Mouse (Mus musculus) lung, adult 2 months (tissue): ENCODE results near the gene Anapc2. TPM values are rescaled to one million over a fixed set of nuclear protein-coding genes. Genes with fewer than 3 reads are reported as not detected.
A peak's percentile ranks its signal among the peaks of the same experiment; 100 is the strongest.

Source experiments
- DNase-seq: peaks from one replicate; pipeline ENCODE4 v3.0.0; 2022
- H3K4me1 ChIP-seq: fragments of 200-500 bp; 2 replicates; pipeline ENCODE4 v1.6.1; 2011; ENCODE audit warnings: low read length; ENCODE audit not compliant: control insufficient read depth, insufficient read depth
- H3K4me3 ChIP-seq: fragments of 200-500 bp; replicated peaks from 2 replicates; pipeline ENCODE3; 2011; ENCODE audit warnings: low read depth, mild to moderate bottlenecking, control low read depth, low read length; ENCODE audit errors: extremely low read depth
- CTCF ChIP-seq: fragments of 200-500 bp; IDR thresholded peaks from 2 replicates; pipeline ENCODE4 v1.5.1; 2011; ENCODE audit warnings: mild to moderate bottlenecking, low read length, control low read depth; ENCODE audit not compliant: insufficient read depth
- POLR2A ChIP-seq: fragments of 200-500 bp; IDR thresholded peaks from 2 replicates; pipeline ENCODE4 v1.6.1; 2011; ENCODE audit warnings: low read depth, mild to moderate bottlenecking, control low read depth, low read length, borderline replicate concordance; ENCODE audit errors: extremely low read depth
- WGBS: fragments of 180-500 bp; shearing (Covaris S2); methylation state at CpG from one replicate; pipeline ENCODE4 v1.1.7; 2018; 5-methylcytosine and 5-hydroxymethylcytosine counted together
- polyA plus RNA-seq: library from polyadenylated mRNA; depleted of rRNA; stranded (reverse); fragments of >200 nt; gene quantifications from 2 replicates; pipeline ENCODE4 v1.2.3, GENCODE M21; 2012

Anapc2 gene
- polyA plus RNA-seq, 1 experiment, result 133 TPM

DNA sequence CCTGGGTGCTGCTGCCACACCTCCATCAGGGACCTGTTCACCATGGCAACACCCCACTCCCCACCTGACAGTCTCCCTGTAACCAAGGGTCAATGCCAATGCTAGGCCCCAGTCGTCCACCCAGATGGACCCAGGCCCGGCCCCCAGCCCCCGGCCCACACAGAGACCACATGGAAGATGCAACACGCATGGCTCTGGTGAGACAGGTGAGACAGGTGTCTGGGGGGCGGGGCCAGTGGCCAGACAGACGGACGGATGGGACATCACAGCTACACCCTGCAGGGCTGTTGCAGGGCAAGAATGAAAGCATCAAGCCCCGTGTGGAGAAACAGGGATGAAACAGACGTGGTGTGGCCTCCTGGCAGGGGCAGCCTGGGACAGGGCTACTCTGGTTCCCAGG lies 21.4 kb downstream of the Anapc2 start:
- no peak for DNase-seq
- H3K4me1 ChIP-seq, result peaks cover 6% of the 10 kb centered on the region; the same call in 1 of the 2 replicates
- no peak overlapping the region for H3K4me3 ChIP-seq
- 71% methylated on average over 9 of the region's 9 CpGs for WGBS
- no peak for TF ChIP-seq CTCF
- no peak for TF ChIP-seq POLR2A

DNA sequence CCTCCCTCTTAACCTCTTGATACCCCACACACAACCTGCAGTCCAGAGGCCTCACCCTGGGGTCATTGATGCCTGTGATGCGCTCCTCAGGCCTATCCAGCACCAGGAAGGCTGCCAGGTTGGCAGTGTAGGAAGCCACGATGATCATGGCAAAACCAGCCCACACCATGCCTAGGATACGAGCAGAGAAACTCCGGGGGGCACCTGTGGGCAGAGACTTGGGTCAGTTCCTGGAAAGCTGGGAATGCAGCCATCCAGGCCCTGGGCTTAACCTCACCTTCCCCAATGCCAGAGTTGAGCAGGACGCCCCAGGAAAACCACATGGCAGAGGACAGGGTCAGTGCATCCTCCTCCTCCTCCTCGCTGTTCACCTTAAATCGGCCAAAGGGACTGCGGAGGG lies 24.8 kb downstream of the Anapc2 start:
- TF ChIP-seq POLR2A, result no peak
- no peak for TF ChIP-seq CTCF
- 75% methylated on average over 8 of the region's 8 CpGs for WGBS
- H3K4me1 ChIP-seq, result no peaks in the 10 kb centered on the region
- H3K4me3 ChIP-seq, result no peak overlapping the region
- DNase-seq, result no peak

DNA sequence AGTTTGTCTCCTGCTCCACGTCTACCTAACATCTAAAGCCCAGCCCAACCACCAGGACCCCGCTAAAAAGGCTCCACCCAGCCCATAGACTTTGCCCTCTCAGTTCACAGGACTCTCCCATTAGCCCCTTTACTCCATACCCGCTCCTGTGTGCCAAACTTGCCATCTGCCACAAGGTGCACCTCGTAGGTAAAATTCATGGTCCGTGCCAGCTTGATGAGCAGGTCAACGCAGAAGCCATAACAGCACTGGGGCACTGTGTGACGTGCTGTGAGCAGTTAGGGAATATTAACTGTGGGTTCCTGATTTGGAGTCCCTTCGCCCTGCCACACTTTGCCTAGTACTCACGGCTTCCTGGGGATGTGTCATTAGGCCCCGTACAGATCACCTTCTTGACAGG lies 25.8 kb downstream of the Anapc2 start:
- TF ChIP-seq POLR2A (no peak), CTCF (no peak)
- DNase-seq, result no peak
- H3K4me3 ChIP-seq, result no peak overlapping the region
- WGBS, result 73% methylated on average over 10 of the region's 10 CpGs
- no peaks in the 10 kb centered on the region for H3K4me1 ChIP-seq

DNA sequence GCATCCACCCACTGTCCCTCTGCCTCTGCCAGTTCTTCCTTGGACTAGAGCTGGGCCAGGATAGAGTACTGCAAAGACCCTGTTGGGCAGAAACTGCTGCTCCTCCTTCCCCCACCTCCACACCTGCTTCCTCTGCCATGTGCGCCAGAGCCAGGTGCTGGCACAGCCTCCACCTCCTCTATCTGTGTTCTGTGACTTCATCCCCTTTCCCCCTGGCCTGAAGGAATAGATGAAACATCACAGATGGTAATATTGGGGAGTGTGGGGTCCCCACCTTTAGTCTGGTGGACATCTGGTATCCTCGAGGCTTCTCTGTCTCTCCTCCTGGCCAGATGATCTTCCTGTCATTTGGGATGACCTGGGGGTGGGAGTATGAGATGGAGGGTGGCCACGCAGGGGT lies 31.2 kb downstream of the Anapc2 start:
- DNase-seq, result no peak
- H3K4me1 ChIP-seq, result 0 out of 2 replicates have a peak, but pooled peaks cover 3% of the 10 kb centered on the region
- WGBS, result 64% methylated on average over 3 of the region's 3 CpGs
- H3K4me3 ChIP-seq, result no peak overlapping the region
- TF ChIP-seq POLR2A (no peak), CTCF (no peak)

DNA sequence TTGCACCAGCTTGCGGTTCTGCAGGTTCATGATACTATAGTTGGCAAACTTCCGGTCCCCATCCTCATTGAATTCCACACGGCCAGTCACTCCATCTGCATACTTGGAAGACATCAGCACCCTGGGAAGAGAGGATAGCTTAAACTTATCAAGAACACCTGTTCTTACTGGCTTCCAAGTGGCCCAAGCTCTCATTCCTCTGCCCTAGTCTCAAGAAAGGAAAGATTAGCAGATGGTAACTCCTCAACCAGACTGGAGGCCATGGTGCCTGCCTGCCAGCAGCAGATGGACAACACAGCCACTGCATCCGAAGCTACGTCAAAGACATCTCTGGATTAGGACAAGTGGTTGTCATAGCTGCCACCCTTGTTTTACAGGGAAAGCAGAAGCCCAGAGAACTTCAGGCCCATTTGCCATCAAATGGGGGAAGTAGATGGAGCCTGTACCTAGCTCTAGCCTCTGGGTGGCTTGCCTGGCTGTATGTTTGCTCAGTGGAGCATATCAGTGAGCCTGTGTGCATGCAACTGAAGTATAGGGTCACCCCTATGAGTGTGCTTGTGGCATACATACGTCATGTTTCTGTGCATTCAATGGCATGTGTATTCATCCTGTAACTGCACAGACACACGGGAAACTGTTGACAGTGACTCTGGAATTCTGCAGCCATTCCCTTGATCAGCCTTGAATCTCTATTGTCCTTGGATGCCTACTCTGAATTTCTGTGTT lies 31.8 kb downstream of the Anapc2 start:
- DNase-seq, result no peak
- Histone ChIP-seq H3K4me1 (0 out of 2 replicates have a peak, but pooled peaks cover 3% of the 10 kb centered on the region), H3K4me3 (no peak overlapping the region)
- 66% methylated on average over 7 of the region's 7 CpGs for WGBS
- TF ChIP-seq CTCF, result no peak
- no peak for TF ChIP-seq POLR2A

DNA sequence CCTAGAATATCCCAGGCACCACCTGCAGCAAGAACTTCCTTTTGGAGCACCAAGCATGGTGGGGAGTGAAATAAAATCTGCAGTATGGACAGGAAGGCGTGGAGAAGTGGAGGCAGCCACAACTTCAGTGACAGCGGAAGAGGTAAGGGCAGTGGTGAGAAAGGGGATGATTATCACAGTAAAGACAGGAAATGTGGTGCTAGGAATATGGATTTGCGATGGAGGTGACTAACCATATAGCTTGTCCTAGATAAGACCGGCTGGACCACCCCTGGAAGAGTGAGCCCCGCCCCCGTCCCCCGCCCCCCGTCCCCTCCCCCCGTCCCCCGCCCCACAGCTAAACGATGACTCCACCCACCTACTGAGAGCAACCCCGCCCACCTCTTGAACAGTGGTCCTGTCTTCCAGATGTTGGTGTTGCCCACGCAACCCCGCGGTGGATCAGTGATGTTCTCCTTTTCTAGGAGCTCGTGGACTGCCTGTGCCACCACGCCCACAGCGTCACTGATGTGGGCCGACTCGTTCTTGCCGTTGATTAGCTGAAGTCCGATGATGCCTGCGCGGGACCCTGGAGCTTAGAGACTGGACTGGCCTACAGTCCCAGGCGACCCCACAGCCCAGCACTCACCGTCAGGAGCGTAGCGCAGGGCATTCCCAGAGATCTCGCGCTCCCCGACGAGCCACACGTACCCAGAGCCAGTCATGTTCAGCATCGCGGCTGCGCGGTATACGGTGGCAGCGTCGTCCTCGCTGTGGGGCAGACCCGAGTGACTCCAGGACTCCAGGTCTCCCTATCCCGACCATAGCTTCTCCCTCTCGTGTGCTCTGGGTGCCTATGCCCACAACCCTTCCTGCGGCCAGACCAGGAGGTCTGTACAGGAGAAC lies 32.6 kb downstream of the Anapc2 start:
- no peak for DNase-seq
- Histone ChIP-seq H3K4me1 (0 out of 2 replicates have a peak, but pooled peaks cover 3% of the 10 kb centered on the region), H3K4me3 (peak overlapping the region; percentile 12)
- 2% methylated on average over 45 of the region's 45 CpGs for WGBS
- TF ChIP-seq CTCF (no peak), POLR2A (no peak)

DNA sequence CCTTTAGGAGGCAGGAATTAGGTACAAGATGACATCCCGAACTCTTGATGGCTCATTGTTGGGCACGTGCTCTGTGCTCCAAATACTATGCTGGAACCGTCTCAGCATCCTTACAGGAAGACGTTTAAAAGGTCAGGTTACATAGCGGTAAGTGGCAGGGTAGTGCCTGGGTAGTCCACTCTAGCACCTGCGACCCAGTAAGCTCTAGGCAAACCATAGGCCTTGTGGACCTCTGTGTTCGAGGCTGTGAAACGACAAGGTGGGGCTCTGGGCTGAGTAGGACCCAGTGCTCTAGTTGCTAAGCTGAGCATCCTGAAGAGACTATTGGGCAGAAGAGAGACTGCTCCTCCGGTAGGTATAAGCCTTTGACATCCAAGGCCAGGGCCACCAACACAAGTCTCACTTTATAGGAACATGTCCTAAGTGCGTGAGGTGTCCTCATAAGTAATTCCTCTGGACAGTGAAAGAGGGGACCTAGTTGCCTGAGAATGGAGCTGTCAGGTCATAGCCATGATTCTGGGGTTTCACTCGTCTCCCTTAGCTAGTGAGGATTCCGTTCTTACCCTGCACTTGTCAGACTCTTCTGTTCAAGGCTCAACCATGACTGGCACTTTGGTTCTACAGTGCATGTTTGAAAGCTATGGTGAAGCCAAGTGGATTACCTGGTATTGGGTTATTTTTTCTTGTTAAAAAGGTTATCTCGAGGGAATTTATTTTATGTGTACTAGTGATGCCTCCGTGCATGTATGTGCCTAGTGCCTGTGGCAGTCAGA lies 33.5 kb downstream of the Anapc2 start:
- DNase-seq, result no peak
- TF ChIP-seq POLR2A (no peak), CTCF (no peak)
- H3K4me3 ChIP-seq, result no peak overlapping the region
- WGBS, result 48% methylated on average over 14 of the region's 14 CpGs
- H3K4me1 ChIP-seq, result 0 out of 2 replicates have a peak, but pooled peaks cover 3% of the 10 kb centered on the region

DNA sequence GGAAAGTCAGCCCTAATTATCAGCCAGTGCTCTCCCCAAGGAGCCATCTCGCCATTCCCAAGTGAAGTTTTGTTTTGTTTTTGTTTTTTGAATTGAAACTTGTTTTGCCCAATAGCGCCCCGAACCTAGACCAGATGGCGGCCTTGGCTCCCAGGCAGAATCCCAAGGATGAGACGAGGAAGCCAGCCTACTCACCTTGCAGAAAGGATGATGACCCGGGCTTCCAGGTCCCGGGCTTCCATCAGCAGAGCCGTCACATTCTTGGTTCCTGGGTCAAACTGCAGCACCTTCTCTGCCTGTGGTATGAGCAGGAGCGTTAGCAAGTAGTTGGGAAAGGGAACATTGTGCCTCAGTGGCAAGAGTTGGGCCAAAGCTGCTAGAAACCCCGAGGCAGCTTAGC lies 37.9 kb downstream of the Anapc2 start:
- Histone ChIP-seq H3K4me3 (no peak overlapping the region), H3K4me1 (0 out of 2 replicates have a peak, but pooled peaks cover 1% of the 10 kb centered on the region)
- DNase-seq, result no peak
- WGBS, result 52% methylated on average over 10 of the region's 10 CpGs
- no peak for TF ChIP-seq CTCF
- TF ChIP-seq POLR2A, result no peak

DNA sequence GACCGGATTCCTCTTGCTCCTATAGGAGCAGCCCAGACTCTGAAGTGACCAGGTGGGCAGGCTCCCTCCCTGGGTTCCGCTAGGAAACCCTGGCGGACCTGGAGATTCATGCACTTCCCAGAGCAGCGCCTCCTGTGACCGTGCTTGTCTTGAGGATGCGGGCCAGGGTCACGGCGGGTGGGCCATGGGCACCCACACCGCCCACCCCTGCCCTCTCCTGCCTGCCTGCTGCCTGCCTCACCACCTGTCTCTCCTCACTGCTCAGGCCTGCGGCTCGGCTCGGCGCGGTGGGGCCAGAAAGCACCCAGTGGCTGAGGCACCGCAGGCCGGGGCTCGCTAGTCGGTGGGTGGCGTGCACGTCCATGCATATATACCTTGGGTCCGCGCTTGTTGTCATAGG lies 38.7 kb downstream of the Anapc2 start:
- 2% methylated on average over 22 of the region's 22 CpGs for WGBS

More for the DNA sequence above, 38.7 kb downstream of the Anapc2 start:
- no peak for DNase-seq
- Histone ChIP-seq H3K4me3 (no peak overlapping the region), H3K4me1 (no peaks in the 10 kb centered on the region)
- TF ChIP-seq POLR2A, result no peak
- no peak for TF ChIP-seq CTCF
